Mouse (Mus musculus) midbrain, embryonic 15.5 days (tissue): ENCODE data around the gene Lbhd1. TPM values are rescaled to one million over a fixed set of nuclear protein-coding genes. Genes with fewer than 3 reads are reported as not detected.

ENCODE experiments used
- ATAC-seq: fragments of 200-750 bp; cut with Nextera tagmentation; replicated peaks from 2 replicates; pipeline ENCODE4 v1.8.0; 2017; ENCODE audit warnings: moderate TSS enrichment
- H3K27ac ChIP-seq: fragments of 300-500 bp; sonication (generic); 2 replicates; pipeline ENCODE4 v1.5.1; 2015; ENCODE audit warnings: mild to moderate bottlenecking, inconsistent platforms
- H3K27me3 ChIP-seq: fragments of 300-500 bp; sonication (generic); replicated peaks from 2 replicates; pipeline ENCODE4 v1.6.1; 2015; ENCODE audit warnings: inconsistent platforms
- H3K36me3 ChIP-seq: fragments of 300-500 bp; sonication (generic); replicated peaks from 2 replicates; pipeline ENCODE4 v1.6.1; 2015; ENCODE audit warnings: inconsistent platforms
- H3K4me1 ChIP-seq: fragments of 300-500 bp; sonication (generic); 2 replicates; pipeline ENCODE4 v1.6.1; 2015; ENCODE audit warnings: inconsistent platforms
- H3K4me2 ChIP-seq: fragments of 300-500 bp; sonication (generic); 2 replicates; pipeline ENCODE4 v1.6.1; 2015; ENCODE audit warnings: inconsistent platforms, mild to moderate bottlenecking, moderate library complexity
- H3K4me3 ChIP-seq: fragments of 300-500 bp; sonication (generic); 2 replicates; pipeline ENCODE4 v1.5.1; 2015; ENCODE audit warnings: mild to moderate bottlenecking, inconsistent platforms
- H3K9ac ChIP-seq: fragments of 300-500 bp; sonication (generic); 2 replicates; pipeline ENCODE4 v1.6.1; 2015; ENCODE audit warnings: mild to moderate bottlenecking, inconsistent platforms
- H3K9me3 ChIP-seq: fragments of 300-500 bp; sonication (generic); 2 replicates; pipeline ENCODE4 v1.6.1; 2016; ENCODE audit warnings: inconsistent platforms
- WGBS: fragments of 180-500 bp; shearing (Covaris S2); methylation state at CpG from one replicate; pipeline ENCODE4 v1.1.7; 2015; ENCODE audit warnings: mixed read lengths; 5-methylcytosine and 5-hydroxymethylcytosine counted together
- polyA plus RNA-seq: library from polyadenylated mRNA; unstranded; fragments of >200 nt; fragmentation: Nextera tagmentation; extraction: Ambion mirVana; gene quantifications from 2 replicates; pipeline ENCODE4 v1.2.1, GENCODE M21; 2015

Gene Lbhd1
- polyA plus RNA-seq, 1 experiment from 2014 or later, result 36.5 TPM

GRCm38 (mm10) chr19:8897865-8898495 lies 14.4 kb downstream of the Lbhd1 start, which contains the start of gene Ganab:
Ganab (plus strand) TSS chr19:8898071.
- WGBS, result under 1% methylated on average over 53 of the region's 53 CpGs
- peak; percentile 99 for ATAC-seq
- H3K4me3 ChIP-seq, result peak within 1 kb of the TSS; percentile 62
- H3K9ac ChIP-seq, result peak within 1 kb of the TSS; percentile 80
- peaks cover 41% of the 10 kb centered on the region for H3K4me1 ChIP-seq
- H3K4me2 ChIP-seq, result peak within 1 kb of the TSS; percentile 78
- no peaks in the 10 kb centered on the region for H3K9me3 ChIP-seq
- H3K36me3 ChIP-seq, result peaks cover 15% of the 10 kb centered on the region
- H3K27me3 ChIP-seq, result no peaks in the 10 kb centered on the region
- H3K27ac ChIP-seq, result peak within 1 kb of the TSS; percentile 83

GRCm38 (mm10) chr19:8898576-8898975 lies 15.0 kb downstream of the Lbhd1 start:
- H3K27me3 ChIP-seq, result no peaks in the 10 kb centered on the region

GRCm38 (mm10) chr19:8899079-8899478 lies 15.5 kb downstream of the Lbhd1 start:
- H3K27ac ChIP-seq, result no peak overlapping the region
- peak overlapping the region; percentile 80 for H3K9ac ChIP-seq
- no peak for ATAC-seq
- peaks cover 24% of the 10 kb centered on the region for H3K36me3 ChIP-seq
- H3K9me3 ChIP-seq, result no peaks in the 10 kb centered on the region
- 65% methylated on average over 3 of the region's 3 CpGs for WGBS
- peak overlapping the region; percentile 78 for H3K4me2 ChIP-seq
- peak overlapping the region; percentile 62 for H3K4me3 ChIP-seq
- H3K27me3 ChIP-seq, result no peaks in the 10 kb centered on the region
- H3K4me1 ChIP-seq, result peaks cover 32% of the 10 kb centered on the region

More at GRCm38 (mm10) chr19:8898576-8898975, 15.0 kb downstream of the Lbhd1 start:
- Histone ChIP-seq H3K4me1 (peaks cover 37% of the 10 kb centered on the region), H3K9ac (peak overlapping the region; percentile 80), H3K27ac (peak overlapping the region; percentile 83), H3K4me2 (peak overlapping the region; percentile 78), H3K4me3 (peak overlapping the region; percentile 62), H3K9me3 (no peaks in the 10 kb centered on the region), H3K36me3 (peaks cover 20% of the 10 kb centered on the region)
- no peak for ATAC-seq
- 13% methylated on average over 13 of the region's 13 CpGs for WGBS

- H3K9ac ChIP-seq, result no peak overlapping the region
- H3K27me3 ChIP-seq, result no peaks in the 10 kb centered on the region
- H3K9me3 ChIP-seq, result no peaks in the 10 kb centered on the region
- 97% methylated on average over 5 of the region's 5 CpGs for WGBS
- no peak overlapping the region for H3K4me3 ChIP-seq
- H3K4me1 ChIP-seq, result peaks cover 17% of the 10 kb centered on the region
- no peak overlapping the region for H3K4me2 ChIP-seq
- H3K27ac ChIP-seq, result no peak overlapping the region
- no peak for ATAC-seq
- peaks cover 58% of the 10 kb centered on the region for H3K36me3 ChIP-seq
These were observed 19.9 kb downstream of the Lbhd1 start for GRCm38 (mm10) chr19:8903412-8903811.

GRCm38 (mm10) chr19:8908531-8908930 lies 25.0 kb downstream of the Lbhd1 start:
- H3K4me2 ChIP-seq, result no peak overlapping the region
- no peaks in the 10 kb centered on the region for H3K4me1 ChIP-seq
- no peaks in the 10 kb centered on the region for H3K27me3 ChIP-seq
- no peak overlapping the region for H3K4me3 ChIP-seq
- H3K27ac ChIP-seq, result no peak overlapping the region
- peaks cover 95% of the 10 kb centered on the region for H3K36me3 ChIP-seq
- no peaks in the 10 kb centered on the region for H3K9me3 ChIP-seq
- 89% methylated on average over 6 of the region's 6 CpGs for WGBS
- no peak overlapping the region for H3K9ac ChIP-seq
- no peak for ATAC-seq

- Histone ChIP-seq H3K4me3 (no peak overlapping the region), H3K27ac (no peak overlapping the region), H3K4me2 (no peak overlapping the region), H3K9me3 (no peaks in the 10 kb centered on the region), H3K36me3 (peaks cover 98% of the 10 kb centered on the region), H3K9ac (no peak overlapping the region), H3K27me3 (no peaks in the 10 kb centered on the region), H3K4me1 (no peaks in the 10 kb centered on the region)
- WGBS, result 97% methylated on average over 5 of the region's 5 CpGs
- ATAC-seq, result no peak
These were observed 28.3 kb downstream of the Lbhd1 start for GRCm38 (mm10) chr19:8911810-8912209.

GRCm38 (mm10) chr19:8914212-8914611 lies 30.7 kb downstream of the Lbhd1 start:
- Histone ChIP-seq H3K4me2 (no peak overlapping the region), H3K36me3 (peaks cover 76% of the 10 kb centered on the region), H3K4me3 (no peak overlapping the region), H3K27ac (no peak overlapping the region), H3K9me3 (no peaks in the 10 kb centered on the region), H3K27me3 (no peaks in the 10 kb centered on the region), H3K4me1 (no peaks in the 10 kb centered on the region), H3K9ac (no peak overlapping the region)
- WGBS, result 95% methylated on average over 3 of the region's 3 CpGs
- ATAC-seq, result no peak

- WGBS, result 94% methylated on average over 3 of the region's 3 CpGs
These were observed 35.5 kb downstream of the Lbhd1 start for GRCm38 (mm10) chr19:8919000-8919399.

GRCm38 (mm10) chr19:8919684-8920072 lies 36.1 kb downstream of the Lbhd1 start:
- 71% methylated on average over 6 of the region's 6 CpGs for WGBS
- H3K4me3 ChIP-seq, result peak overlapping the region; percentile 95
- 0 out of 2 replicates have a peak overlapping the region, but pooled peaks have one; percentile 72 for H3K9ac ChIP-seq
- H3K9me3 ChIP-seq, result no peaks in the 10 kb centered on the region
- H3K27me3 ChIP-seq, result no peaks in the 10 kb centered on the region
- H3K27ac ChIP-seq, result peak overlapping the region; percentile 85
- peak overlapping the region; percentile 85 for H3K4me2 ChIP-seq
- H3K4me1 ChIP-seq, result peaks cover 18% of the 10 kb centered on the region
- peaks cover 25% of the 10 kb centered on the region for H3K36me3 ChIP-seq
- no peak for ATAC-seq

More at GRCm38 (mm10) chr19:8919000-8919399, 35.5 kb downstream of the Lbhd1 start:
- Histone ChIP-seq H3K4me3 (no peak overlapping the region), H3K9me3 (no peaks in the 10 kb centered on the region), H3K27me3 (no peaks in the 10 kb centered on the region), H3K9ac (no peak overlapping the region), H3K27ac (no peak overlapping the region), H3K4me1 (peaks cover 18% of the 10 kb centered on the region), H3K36me3 (peaks cover 32% of the 10 kb centered on the region), H3K4me2 (no peak overlapping the region)
- ATAC-seq, result no peak

- peaks cover 18% of the 10 kb centered on the region for H3K4me1 ChIP-seq
- peak within 1 kb of the TSS; percentile 85 for H3K27ac ChIP-seq
- H3K4me2 ChIP-seq, result peak within 1 kb of the TSS; percentile 85
- no peaks in the 10 kb centered on the region for H3K9me3 ChIP-seq
- ATAC-seq, result peak; percentile 98
- H3K4me3 ChIP-seq, result peak within 1 kb of the TSS; percentile 95
- 2% methylated on average over 50 of the region's 50 CpGs for WGBS
- peak within 1 kb of the TSS; percentile 72 for H3K9ac ChIP-seq
- peaks cover 20% of the 10 kb centered on the region for H3K36me3 ChIP-seq
- H3K27me3 ChIP-seq, result no peaks in the 10 kb centered on the region
These were observed 36.7 kb downstream of the Lbhd1 start, which contains the start of gene B3gat3 for GRCm38 (mm10) chr19:8920073-8920736. B3gat3 (plus strand) TSS chr19:8920374.

GRCm38 (mm10) chr19:8920836-8921291 lies 37.3 kb downstream of the Lbhd1 start:
- no peaks in the 10 kb centered on the region for H3K9me3 ChIP-seq
- H3K36me3 ChIP-seq, result peaks cover 19% of the 10 kb centered on the region
- ATAC-seq, result no peak; the same call in none of the 2 replicates
- H3K27ac ChIP-seq, result peak overlapping the region; percentile 85
- H3K4me3 ChIP-seq, result peak overlapping the region; percentile 95
- H3K4me2 ChIP-seq, result peak overlapping the region; percentile 85
- under 1% methylated on average over 6 of the region's 6 CpGs for WGBS
- H3K4me1 ChIP-seq, result peaks cover 18% of the 10 kb centered on the region
- peak overlapping the region; percentile 72 for H3K9ac ChIP-seq
- no peaks in the 10 kb centered on the region for H3K27me3 ChIP-seq

- Histone ChIP-seq H3K4me2 (peak overlapping the region; percentile 85; the same call in 1 of the 2 replicates), H3K4me1 (peaks cover 18% of the 10 kb centered on the region), H3K36me3 (peaks cover 13% of the 10 kb centered on the region; the same call in 1 of the 2 replicates), H3K4me3 (0 out of 2 replicates have a peak overlapping the region, but pooled peaks have one; percentile 95), H3K27ac (no peak overlapping the region), H3K9ac (0 out of 2 replicates have a peak overlapping the region, but pooled peaks have one; percentile 72), H3K9me3 (no peaks in the 10 kb centered on the region), H3K27me3 (no peaks in the 10 kb centered on the region)
- ATAC-seq, result no peak
- 86% methylated on average over 9 of the region's 9 CpGs for WGBS
These were observed 38.2 kb downstream of the Lbhd1 start for GRCm38 (mm10) chr19:8921741-8922140.
